Mouse (Mus musculus) liver, postnatal 0 days (tissue): ENCODE measurements around the gene Hmgb3.

ENCODE experiments used
- CTCF ChIP-seq: sonication (generic); IDR thresholded peaks from 2 replicates; pipeline ENCODE4 v1.5.1; 2016; ENCODE audit warnings: antibody characterized with exemption, low read depth
- EP300 ChIP-seq: IDR thresholded peaks from 2 replicates; pipeline ENCODE4 v1.6.1; 2016; ENCODE audit warnings: antibody characterized with exemption, low read depth, mild to moderate bottlenecking

- no peak for TF ChIP-seq CTCF
- TF ChIP-seq EP300, result no peak
Observed at GRCm38 (mm10) chrX:71589181-71589580, 33.5 kb downstream of the Hmgb3 start.
